Mouse (Mus musculus) thymus, adult 2 months (tissue): ENCODE results near the gene Homer3.

Source experiments
- CTCF ChIP-seq: fragments of 200-500 bp; IDR thresholded peaks from 2 replicates; pipeline ENCODE4 v1.5.1; 2012; ENCODE audit warnings: mild to moderate bottlenecking, control low read depth, low read length, moderate library complexity, borderline replicate concordance; ENCODE audit not compliant: control insufficient read depth, poor library complexity, insufficient read depth; ENCODE audit errors: extremely low read depth
- POLR2A ChIP-seq: fragments of 200-500 bp; IDR thresholded peaks from 2 replicates; pipeline ENCODE4 v1.6.1; 2012; ENCODE audit warnings: mild to moderate bottlenecking, low read length, control low read depth, moderate library complexity; ENCODE audit not compliant: control insufficient read depth, poor library complexity, insufficient read depth; ENCODE audit errors: extremely low read depth

- TF ChIP-seq CTCF, result no peak
- no peak for TF ChIP-seq POLR2A
These were observed 34.8 kb upstream of the Homer3 start for GRCm38 (mm10) chr8:70247841-70248240.
